Mouse (Mus musculus) heart, embryonic 13.5 days (tissue): Measurements from ENCODE around the gene Higd2a. TPM values are rescaled to one million over a fixed set of nuclear protein-coding genes. Genes with fewer than 3 reads are reported as not detected.
"Not testable (repeated sequence)": the region's sequence is repeated elsewhere in the genome, so short reads cannot be mapped to it uniquely, and the experiment has no call there.

Experiments used
- ATAC-seq: fragments of 200-750 bp; cut with Nextera tagmentation; 2 replicates; pipeline ENCODE4 v1.8.0; 2017; ENCODE audit warnings: moderate TSS enrichment; ENCODE audit not compliant: insufficient number of reproducible peaks, low FRiP score, low TSS enrichment; ENCODE audit errors: extremely low read depth
- H3K27ac ChIP-seq: fragments of 300-500 bp; sonication (generic); replicated peaks from 2 replicates; pipeline ENCODE4 v1.5.1; 2015; ENCODE audit warnings: moderate library complexity, mild to moderate bottlenecking, inconsistent platforms
- H3K27me3 ChIP-seq: fragments of 300-500 bp; sonication (generic); replicated peaks from 2 replicates; pipeline ENCODE4 v1.6.1; 2015; ENCODE audit warnings: mild to moderate bottlenecking, inconsistent platforms
- H3K36me3 ChIP-seq: fragments of 300-500 bp; sonication (generic); 2 replicates; pipeline ENCODE4 v1.6.1; 2015; ENCODE audit warnings: mild to moderate bottlenecking, inconsistent platforms
- H3K4me1 ChIP-seq: fragments of 300-500 bp; sonication (generic); 2 replicates; pipeline ENCODE4 v1.6.1; 2015; ENCODE audit warnings: inconsistent platforms
- H3K4me2 ChIP-seq: fragments of 300-500 bp; sonication (generic); 2 replicates; pipeline ENCODE4 v1.6.1; 2015; ENCODE audit warnings: inconsistent platforms, mild to moderate bottlenecking, moderate library complexity
- H3K4me3 ChIP-seq: fragments of 300-500 bp; sonication (generic); 2 replicates; pipeline ENCODE4 v1.5.1; 2015; ENCODE audit warnings: moderate library complexity, mild to moderate bottlenecking, inconsistent platforms
- H3K9ac ChIP-seq: fragments of 300-500 bp; sonication (generic); 2 replicates; pipeline ENCODE4 v1.6.1; 2015; ENCODE audit warnings: inconsistent platforms, mild to moderate bottlenecking, moderate library complexity
- H3K9me3 ChIP-seq: fragments of 300-500 bp; sonication (generic); 2 replicates; pipeline ENCODE4 v1.6.1; 2016; ENCODE audit warnings: inconsistent platforms
- WGBS: fragments of 180-500 bp; shearing (Covaris S2); methylation state at CpG from one replicate; pipeline ENCODE4 v1.1.7; 2015; ENCODE audit warnings: mixed read lengths; 5-methylcytosine and 5-hydroxymethylcytosine counted together
- polyA plus RNA-seq: library from polyadenylated mRNA; unstranded; fragments of >200 nt; fragmentation: Nextera tagmentation; extraction: Ambion mirVana; gene quantifications from 2 replicates; pipeline ENCODE4 v1.2.1, GENCODE M21; 2015

The Higd2a gene
- polyA plus RNA-seq, 1 experiment from 2014 or later = 229 TPM

DNA sequence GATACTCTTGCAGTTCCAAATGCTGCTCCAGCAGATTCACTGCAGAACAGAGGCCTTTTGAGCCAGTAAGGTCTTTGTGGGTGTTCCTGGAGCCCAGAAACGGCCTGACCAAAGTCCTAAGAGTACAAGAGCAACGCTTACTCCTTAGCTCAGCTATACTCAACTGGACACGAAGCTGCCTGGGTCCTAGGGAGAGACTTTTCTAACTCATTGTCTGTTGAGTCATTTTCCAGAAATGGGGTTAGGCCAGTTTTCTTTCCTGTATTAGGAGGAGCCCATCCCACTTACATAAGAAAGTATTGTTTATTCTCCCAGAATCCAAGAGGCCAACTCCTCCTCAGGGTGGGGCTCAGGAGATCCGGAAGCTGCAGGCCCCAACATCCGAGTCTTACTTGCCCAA, 15.4 kb downstream of the Higd2a start:
- Histone ChIP-seq H3K4me2 (no peak overlapping the region), H3K27ac (no peak overlapping the region), H3K27me3 (no peaks in the 10 kb centered on the region), H3K9me3 (no peaks in the 10 kb centered on the region), H3K4me3 (no peak overlapping the region), H3K9ac (no peak overlapping the region), H3K36me3 (peaks cover 17% of the 10 kb centered on the region), H3K4me1 (peaks cover 23% of the 10 kb centered on the region)
- 74% methylated on average over 5 of the region's 5 CpGs for WGBS
- no peak for ATAC-seq

DNA sequence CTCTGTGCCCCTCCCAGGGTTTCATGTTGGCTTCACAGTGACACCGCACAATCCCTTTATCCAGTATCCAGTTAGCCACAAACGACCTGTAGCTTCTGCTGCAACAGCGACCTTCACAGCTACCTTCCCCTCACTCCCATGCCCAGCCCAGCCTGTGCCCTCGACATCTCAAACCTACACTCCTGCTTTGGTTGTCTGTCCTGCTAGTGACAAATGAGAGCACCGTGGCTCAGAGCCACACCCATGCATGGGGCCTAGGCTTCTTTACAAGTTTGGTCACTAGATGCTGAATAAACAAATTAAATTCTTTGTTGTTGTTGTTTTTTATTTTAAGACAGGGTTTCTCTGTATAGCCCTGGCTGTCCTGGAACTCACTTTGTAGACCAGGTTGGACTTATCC, 17.2 kb downstream of the Higd2a start:
- no peak for ATAC-seq
- Histone ChIP-seq H3K9ac (no peak overlapping the region), H3K4me3 (no peak overlapping the region), H3K27ac (no peak overlapping the region), H3K9me3 (no peaks in the 10 kb centered on the region), H3K27me3 (no peaks in the 10 kb centered on the region), H3K4me2 (no peak overlapping the region), H3K36me3 (peaks cover 17% of the 10 kb centered on the region), H3K4me1 (peaks cover 32% of the 10 kb centered on the region)
- 61% methylated on average over 5 of the region's 5 CpGs for WGBS

DNA sequence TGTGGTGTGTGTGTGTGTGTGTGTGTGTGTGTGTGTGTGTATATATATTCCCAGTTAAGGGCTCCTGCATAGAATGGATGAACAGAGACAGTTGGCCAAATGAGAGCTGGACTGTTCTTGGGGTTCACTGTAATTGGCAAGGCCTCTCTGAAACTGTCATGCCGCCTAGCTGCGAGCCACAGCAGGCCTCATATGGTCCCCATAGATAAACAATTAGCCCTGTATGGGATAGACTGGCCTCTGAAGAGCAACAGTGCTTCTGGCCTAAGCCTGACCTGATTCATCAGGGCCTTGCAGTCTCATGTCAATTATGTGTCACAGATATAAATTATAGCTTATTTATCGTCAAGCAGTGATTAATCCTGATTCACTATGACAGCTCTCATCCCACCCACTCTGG, 18.0 kb downstream of the Higd2a start:
- Histone ChIP-seq H3K4me2 (no peak overlapping the region), H3K9ac (no peak overlapping the region), H3K27me3 (no peaks in the 10 kb centered on the region), H3K4me1 (peaks cover 32% of the 10 kb centered on the region), H3K4me3 (no peak overlapping the region), H3K9me3 (no peaks in the 10 kb centered on the region), H3K27ac (no peak overlapping the region), H3K36me3 (peaks cover 17% of the 10 kb centered on the region)
- 70% methylated on average over 3 of the region's 3 CpGs for WGBS
- ATAC-seq = no peak

DNA sequence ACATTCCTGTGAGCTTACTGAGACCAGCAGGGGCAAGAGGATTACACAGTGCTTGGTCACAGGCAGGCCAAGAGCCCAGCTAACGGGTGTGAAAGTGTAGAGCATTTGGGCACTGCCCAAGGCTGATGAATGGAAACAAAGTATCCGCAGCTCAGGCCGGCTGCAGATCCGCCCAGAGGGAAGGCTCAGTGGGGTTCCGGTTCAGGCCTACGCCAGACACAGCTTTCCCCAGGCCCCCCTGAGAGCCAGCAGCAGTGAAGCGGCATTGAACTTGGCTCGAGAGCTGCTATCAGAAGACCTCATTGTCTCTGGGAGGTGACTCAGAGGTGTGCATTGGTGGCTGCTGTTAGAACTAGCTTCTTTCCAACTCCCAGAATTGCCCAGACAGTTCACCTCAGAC, 18.7 kb downstream of the Higd2a start:
- ATAC-seq = no peak
- H3K27ac ChIP-seq = 0 out of 2 replicates have a peak overlapping the region, but pooled peaks have one; percentile 0
- peaks cover 32% of the 10 kb centered on the region for H3K4me1 ChIP-seq

DNA sequence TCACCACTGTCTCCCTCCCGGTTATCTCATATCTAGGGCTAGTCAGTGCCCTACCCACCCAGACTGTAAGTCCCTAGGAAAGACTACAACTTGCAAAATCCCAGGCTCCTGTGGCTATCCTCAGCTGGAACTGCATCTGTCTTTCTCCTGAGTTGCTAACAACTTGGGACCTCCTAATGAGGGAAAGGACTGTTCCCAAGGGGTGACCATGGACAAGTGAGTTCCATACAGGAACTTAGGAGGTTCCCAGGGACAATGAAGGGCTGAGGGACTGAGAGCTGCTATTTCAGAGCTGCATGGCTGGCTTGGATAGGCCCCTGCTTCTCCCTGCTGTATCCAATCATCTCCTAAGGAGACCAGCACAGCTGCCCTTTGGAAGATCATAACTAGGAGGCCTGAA, 19.3 kb downstream of the Higd2a start:
- H3K9me3 ChIP-seq = no peaks in the 10 kb centered on the region
- ATAC-seq = no peak
- H3K4me3 ChIP-seq = no peak overlapping the region
- peaks cover 32% of the 10 kb centered on the region for H3K4me1 ChIP-seq
- H3K27me3 ChIP-seq = no peaks in the 10 kb centered on the region
- peak overlapping the region; percentile 54 for H3K9ac ChIP-seq
- H3K36me3 ChIP-seq = peaks cover 17% of the 10 kb centered on the region
- 0% methylated on average over 1 of the region's 1 CpGs for WGBS
- 0 out of 2 replicates have a peak overlapping the region, but pooled peaks have one; percentile 0 for H3K27ac ChIP-seq
- H3K4me2 ChIP-seq = peak overlapping the region; percentile 97

More for the DNA sequence above, 18.7 kb downstream of the Higd2a start:
- H3K9me3 ChIP-seq = no peaks in the 10 kb centered on the region
- H3K4me2 ChIP-seq = peak overlapping the region; percentile 97
- no peak overlapping the region for H3K4me3 ChIP-seq
- H3K36me3 ChIP-seq = peaks cover 17% of the 10 kb centered on the region
- 30% methylated on average over 8 of the region's 8 CpGs for WGBS
- H3K9ac ChIP-seq = peak overlapping the region; percentile 54
- H3K27me3 ChIP-seq = no peaks in the 10 kb centered on the region

DNA sequence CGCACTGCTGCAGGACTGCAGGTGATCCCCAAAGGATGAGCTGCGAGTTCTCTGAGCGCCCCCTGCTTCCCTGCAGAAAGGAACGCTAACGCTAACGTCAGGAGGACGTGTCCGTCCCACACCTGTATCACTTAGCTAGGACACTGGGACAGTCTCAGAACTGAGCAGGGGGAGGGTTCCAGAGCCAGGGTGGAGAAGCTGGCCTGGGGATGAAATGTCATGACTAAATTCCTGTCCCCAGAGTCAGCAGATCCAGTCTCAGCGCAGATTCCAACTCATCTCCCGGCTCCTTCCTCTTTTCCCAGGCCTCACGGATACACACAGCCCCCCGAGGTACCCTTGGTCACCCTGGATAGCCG, 20.6 kb downstream of the Higd2a start:
- H3K36me3 ChIP-seq = peaks cover 11% of the 10 kb centered on the region
- no peaks in the 10 kb centered on the region for H3K9me3 ChIP-seq
- 10% methylated on average over 13 of the region's 13 CpGs for WGBS
- H3K9ac ChIP-seq = peak overlapping the region; percentile 93
- peak overlapping the region; percentile 74 for H3K27ac ChIP-seq
- no peaks in the 10 kb centered on the region for H3K27me3 ChIP-seq
- peaks cover 32% of the 10 kb centered on the region for H3K4me1 ChIP-seq
- ATAC-seq = 0 out of 2 replicates have a peak, but pooled peaks have one; percentile 3
- H3K4me2 ChIP-seq = peak overlapping the region; percentile 97
- H3K4me3 ChIP-seq = peak overlapping the region; percentile 87

DNA sequence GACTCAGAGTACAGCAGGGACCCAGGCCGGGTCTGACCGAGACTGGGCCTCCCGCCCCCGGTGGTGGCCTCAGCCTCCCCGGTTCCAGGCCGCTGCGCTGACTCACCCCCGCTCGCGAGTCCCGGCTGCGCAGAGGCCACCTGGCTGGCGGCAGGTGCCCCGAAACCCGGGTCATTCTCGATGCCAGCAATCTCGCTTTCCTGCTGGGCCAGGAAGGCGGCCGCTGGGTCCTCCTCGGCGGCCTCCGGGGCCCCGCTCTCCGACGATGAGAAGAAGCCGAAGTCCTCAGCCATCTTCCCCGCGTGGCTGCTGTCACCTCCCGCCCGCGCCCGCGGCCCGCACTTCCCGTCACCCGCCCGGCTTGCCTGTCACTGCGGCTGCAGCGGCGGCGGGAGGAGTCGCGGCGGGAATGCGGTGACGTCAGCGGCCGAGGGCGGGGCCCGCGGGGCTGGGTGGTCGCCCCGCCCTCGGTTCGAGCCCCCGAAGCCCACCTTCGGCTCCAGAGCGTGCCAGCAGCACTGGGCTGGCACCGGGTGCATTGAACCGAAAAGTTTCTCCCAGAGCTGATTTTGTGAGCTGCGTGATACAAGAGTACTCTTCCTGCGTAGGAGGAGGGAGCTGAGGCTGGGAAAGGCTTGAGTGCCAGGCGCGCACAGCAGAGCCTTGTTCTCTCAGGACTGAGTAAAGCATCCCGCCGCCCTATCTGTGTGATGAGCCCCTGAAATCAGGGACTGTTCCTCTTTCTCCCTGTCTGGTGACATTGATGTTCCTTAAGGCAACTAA, 21.2 kb downstream of the Higd2a start, which contains the start of gene Cltb:
Gene Cltb, minus strand, starts transcription at position 373 of the 783 bp plus-strand sequence.
- ATAC-seq = peak; percentile 73
- 1% methylated on average over 66 of the region's 66 CpGs for WGBS
- Histone ChIP-seq H3K27me3 (no peaks in the 10 kb centered on the region), H3K9me3 (no peaks in the 10 kb centered on the region), H3K4me3 (peak within 1 kb of the TSS; percentile 87), H3K9ac (peak within 1 kb of the TSS; percentile 93), H3K36me3 (peaks cover 6% of the 10 kb centered on the region), H3K27ac (peak within 1 kb of the TSS; percentile 74), H3K4me1 (peaks cover 32% of the 10 kb centered on the region), H3K4me2 (peak within 1 kb of the TSS; percentile 97)

DNA sequence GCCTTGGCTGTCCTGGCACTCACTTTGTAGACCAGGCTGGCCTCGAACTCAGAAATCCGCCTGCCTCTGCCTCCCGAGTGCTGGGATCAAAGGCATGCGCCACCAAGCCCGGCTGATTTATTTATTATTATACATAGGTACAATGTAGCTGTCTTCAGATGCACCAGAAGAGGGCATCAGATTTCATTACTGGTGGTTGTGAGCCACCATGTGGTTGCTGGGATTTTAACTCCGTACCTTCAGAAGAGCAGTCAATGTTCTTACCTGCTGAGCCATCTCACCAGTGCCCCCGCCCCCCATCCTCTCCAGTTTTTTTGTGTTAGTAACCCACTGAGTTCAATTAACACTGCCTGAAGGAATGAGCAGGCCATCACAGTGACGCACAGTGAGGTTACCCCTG, 23.1 kb downstream of the Higd2a start:
- H3K9me3 ChIP-seq, H3K36me3 ChIP-seq, H3K9ac ChIP-seq, H3K27me3 ChIP-seq, H3K4me3 ChIP-seq, H3K4me2 ChIP-seq, ATAC-seq, H3K27ac ChIP-seq: not testable (repeated sequence)
- 81% methylated on average over 8 of the region's 8 CpGs for WGBS
- peaks cover 32% of the 10 kb centered on the region for H3K4me1 ChIP-seq

DNA sequence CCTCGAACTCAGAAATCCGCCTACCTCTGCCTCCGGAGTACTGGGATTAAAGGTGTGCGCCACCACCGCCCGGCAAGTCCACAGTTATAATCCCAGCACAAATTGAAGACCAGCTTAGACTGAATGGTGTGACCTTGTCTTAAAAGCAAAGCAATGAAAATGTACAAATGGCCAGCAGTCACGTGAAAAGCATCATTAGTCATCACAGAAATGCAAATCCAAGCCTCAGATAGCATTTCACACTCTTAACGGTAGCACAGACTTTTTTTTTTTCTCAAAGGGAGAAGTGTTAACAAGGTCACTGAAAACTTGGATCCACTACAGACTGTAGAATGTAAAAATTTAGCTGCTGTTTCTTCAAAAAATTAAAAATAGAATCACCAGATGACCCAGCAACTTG, 26.3 kb downstream of the Higd2a start:
- ATAC-seq = no peak
- WGBS = 74% methylated on average over 8 of the region's 8 CpGs
- H3K4me1 ChIP-seq = peaks cover 7% of the 10 kb centered on the region
- no peak overlapping the region for H3K4me2 ChIP-seq
- H3K27me3 ChIP-seq = 0 out of 2 replicates have a peak, but pooled peaks cover 4% of the 10 kb centered on the region
- H3K36me3 ChIP-seq = no peaks in the 10 kb centered on the region
- H3K4me3 ChIP-seq = no peak overlapping the region
- no peak overlapping the region for H3K9ac ChIP-seq
- H3K27ac ChIP-seq = no peak overlapping the region
- H3K9me3 ChIP-seq = no peaks in the 10 kb centered on the region

DNA sequence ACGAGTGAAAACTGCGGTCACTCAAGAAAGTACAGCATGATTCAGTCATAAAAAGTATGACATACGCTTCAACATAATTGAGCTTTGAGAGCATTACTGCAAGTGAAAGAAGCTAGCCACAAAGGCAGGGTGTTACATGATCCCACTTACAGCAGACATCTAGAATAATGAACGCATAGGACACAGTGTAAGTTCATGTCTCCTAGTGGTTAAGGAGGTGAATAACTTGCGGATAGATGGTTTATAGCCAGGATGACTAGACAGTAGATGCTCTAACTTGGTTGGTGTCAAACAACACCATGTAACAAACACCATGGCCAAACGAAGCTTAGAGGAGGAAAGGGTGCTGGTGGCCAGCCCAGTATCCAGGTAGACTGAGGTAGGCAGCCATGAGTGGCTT, 27.0 kb downstream of the Higd2a start:
- no peaks in the 10 kb centered on the region for H3K36me3 ChIP-seq
- no peak overlapping the region for H3K27ac ChIP-seq
- no peak for ATAC-seq
- 0 out of 2 replicates have a peak, but pooled peaks cover 4% of the 10 kb centered on the region for H3K27me3 ChIP-seq
- no peak overlapping the region for H3K4me3 ChIP-seq
- no peaks in the 10 kb centered on the region for H3K9me3 ChIP-seq
- H3K4me1 ChIP-seq = peaks cover 4% of the 10 kb centered on the region; the same call in 1 of the 2 replicates
- WGBS = 61% methylated on average over 6 of the region's 6 CpGs
- no peak overlapping the region for H3K9ac ChIP-seq
- H3K4me2 ChIP-seq = no peak overlapping the region

DNA sequence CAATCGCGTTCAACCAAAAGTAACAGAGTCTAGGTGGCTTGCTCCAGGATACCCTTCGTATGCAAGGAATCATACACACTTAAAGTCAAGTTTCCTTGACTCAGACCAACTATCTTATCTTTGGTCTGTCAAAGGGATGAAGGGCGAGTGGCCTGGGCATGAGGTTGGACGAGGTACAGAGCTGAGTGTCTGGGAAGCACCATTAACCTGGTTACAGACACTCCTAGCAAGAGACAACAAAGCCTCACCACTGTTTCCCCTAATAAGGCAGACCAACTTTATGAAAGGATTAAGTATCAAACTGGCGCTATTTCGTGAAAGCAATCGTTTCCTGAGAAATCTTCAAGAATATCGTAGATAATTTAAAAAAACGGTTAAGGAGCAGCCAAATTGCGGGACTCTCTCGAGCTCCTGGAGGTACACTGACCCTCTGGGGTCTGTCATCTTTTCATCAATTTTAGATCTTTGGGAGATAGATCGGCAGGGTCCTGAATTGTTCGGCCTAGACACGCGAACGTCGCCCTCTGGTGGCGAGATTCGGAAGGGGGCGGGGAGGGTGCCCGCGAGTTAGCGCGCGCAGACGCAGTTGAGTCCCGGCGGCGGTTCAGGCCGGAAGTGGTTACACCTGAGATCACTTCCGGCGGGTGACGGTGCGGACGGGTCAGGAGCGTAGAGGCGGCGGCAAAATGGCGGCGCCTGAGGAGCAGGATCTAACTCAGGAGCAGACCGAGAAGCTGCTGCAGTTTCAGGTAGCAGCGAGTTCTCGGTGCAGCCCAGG, 31.3 kb downstream of the Higd2a start, which contains the start of gene Faf2:
Gene Faf2, plus strand, starts transcription at position 630 of the 778 bp plus-strand sequence.
- Histone ChIP-seq H3K36me3 (peaks cover 6% of the 10 kb centered on the region; the same call in 1 of the 2 replicates), H3K4me2 (peak within 1 kb of the TSS; percentile 91), H3K9ac (peak within 1 kb of the TSS; percentile 99), H3K9me3 (no peaks in the 10 kb centered on the region), H3K4me1 (peaks cover 27% of the 10 kb centered on the region), H3K27ac (peak within 1 kb of the TSS; percentile 83), H3K4me3 (peak within 1 kb of the TSS; percentile 98), H3K27me3 (0 out of 2 replicates have a peak, but pooled peaks cover 4% of the 10 kb centered on the region)
- 8% methylated on average over 44 of the region's 44 CpGs for WGBS
- ATAC-seq = peak; percentile 97
